Mouse (Mus musculus) lung, postnatal 0 days (tissue): ENCODE measurements around the gene Ccdc148. TPM values are rescaled to one million over a fixed set of nuclear protein-coding genes. Genes with fewer than 3 reads are reported as not detected.
A peak's percentile ranks its signal among the peaks of the same experiment; 100 is the strongest.

Experiments
- ATAC-seq: fragments of 200-750 bp; cut with Nextera tagmentation; 2 replicates; pipeline ENCODE4 v1.8.0; 2017; ENCODE audit warnings: moderate library complexity
- DNase-seq: peaks from one replicate; pipeline ENCODE4 v3.0.0-alpha.2; 2016; ENCODE audit warnings: low spot score
- H3K27ac ChIP-seq: fragments of 300-500 bp; sonication (generic); 2 replicates; pipeline ENCODE4 v1.5.1; 2014; ENCODE audit warnings: antibody characterized with exemption, mild to moderate bottlenecking, low read length, mixed read lengths
- H3K27me3 ChIP-seq: fragments of 300-500 bp; sonication (generic); replicated peaks from 2 replicates; pipeline ENCODE4 v1.6.1; 2014; ENCODE audit warnings: low read length, mixed read lengths; ENCODE audit not compliant: insufficient read depth
- H3K36me3 ChIP-seq: fragments of 300-500 bp; sonication (generic); 2 replicates; pipeline ENCODE4 v1.6.1; 2014; ENCODE audit warnings: low read length, mixed read lengths; ENCODE audit not compliant: insufficient read depth
- H3K4me1 ChIP-seq: fragments of 300-500 bp; sonication (generic); 2 replicates; pipeline ENCODE4 v1.6.1; 2014; ENCODE audit warnings: antibody characterized with exemption, low read depth, low read length, mixed read lengths; ENCODE audit not compliant: insufficient read depth
- H3K4me2 ChIP-seq: fragments of 300-500 bp; sonication (generic); replicated peaks from 2 replicates; pipeline ENCODE4 v1.6.1; 2014; ENCODE audit warnings: low read depth, mild to moderate bottlenecking, low read length, moderate library complexity, mixed read lengths
- H3K4me3 ChIP-seq: fragments of 300-500 bp; sonication (generic); 2 replicates; pipeline ENCODE4 v1.5.1; 2014; ENCODE audit warnings: low read depth, low read length
- H3K9ac ChIP-seq: fragments of 300-500 bp; sonication (generic); replicated peaks from 2 replicates; pipeline ENCODE4 v1.6.1; 2014; ENCODE audit warnings: low read depth, mild to moderate bottlenecking
- H3K9me3 ChIP-seq: fragments of 300-500 bp; sonication (generic); 2 replicates; pipeline ENCODE4 v1.6.1; 2016; ENCODE audit warnings: low read length, mixed read lengths
- CTCF ChIP-seq: IDR thresholded peaks from 2 replicates; pipeline ENCODE4 v1.5.1; 2016; ENCODE audit warnings: antibody characterized with exemption, mild to moderate bottlenecking
- EP300 ChIP-seq: IDR thresholded peaks from 2 replicates; pipeline ENCODE4 v1.6.1; 2016; ENCODE audit warnings: antibody characterized with exemption, mild to moderate bottlenecking, control low read depth
- WGBS: fragments of 180-500 bp; shearing (Covaris S2); extraction: QIAGEN DNeasy Blood & Tissue Kit; methylation state at CpG from one replicate; pipeline ENCODE4 v1.1.7; 2014; 5-methylcytosine and 5-hydroxymethylcytosine counted together
- polyA plus RNA-seq: library from polyadenylated mRNA; unstranded; fragments of >200 nt; fragmentation: Nextera tagmentation; extraction: Ambion mirVana; gene quantifications from 2 replicates; pipeline ENCODE4 v1.2.1, GENCODE M21; 2015

Ccdc148 gene
- polyA plus RNA-seq, 1 experiment from 2014 or later, result 0.68 TPM

DNA sequence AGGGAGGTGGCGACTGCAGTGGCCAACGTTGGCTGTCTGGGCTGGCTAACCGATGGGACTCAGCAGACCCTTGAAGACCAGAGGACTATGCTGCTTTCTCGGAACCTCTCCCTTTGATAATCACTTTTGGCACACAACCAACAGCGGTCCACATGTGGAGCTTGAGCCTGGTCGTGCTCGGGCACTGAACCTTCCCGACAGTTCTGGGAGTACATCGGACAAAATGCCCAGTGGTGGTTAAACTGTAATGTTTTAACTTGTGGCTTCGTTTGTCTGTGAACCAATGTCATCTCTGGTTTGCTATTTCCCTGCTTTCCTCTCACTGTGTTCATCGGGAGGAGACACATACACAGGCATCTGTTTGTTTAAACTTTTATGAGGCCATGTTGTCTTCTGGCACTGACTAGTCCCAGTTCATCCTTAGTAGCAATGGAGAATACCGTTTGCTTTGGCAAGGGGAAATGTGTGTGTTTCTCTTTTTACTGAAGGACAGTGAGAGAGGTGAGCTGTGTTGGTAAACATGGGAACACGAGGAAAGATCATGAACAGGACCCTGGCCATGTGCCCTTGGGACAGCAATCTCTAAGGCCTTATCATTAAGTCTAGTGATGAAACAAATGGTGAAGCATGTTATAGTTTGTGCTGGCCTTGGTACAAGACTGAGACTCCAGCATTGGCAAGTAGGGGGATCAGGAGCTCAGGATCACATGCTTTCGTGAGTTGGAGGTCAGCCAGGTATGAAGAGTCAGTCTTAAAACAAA is 167.9 kb downstream of the Ccdc148 start:
- no peak overlapping the region for H3K9ac ChIP-seq
- no peak overlapping the region for H3K4me2 ChIP-seq
- no peak overlapping the region for H3K27ac ChIP-seq
- H3K4me1 ChIP-seq, result no peaks in the 10 kb centered on the region
- 46% methylated on average over 14 of the region's 14 CpGs for WGBS
- no peaks in the 10 kb centered on the region for H3K27me3 ChIP-seq
- no peak overlapping the region for H3K4me3 ChIP-seq
- DNase-seq (peak; percentile 12), ATAC-seq (no peak)
- no peaks in the 10 kb centered on the region for H3K9me3 ChIP-seq
- H3K36me3 ChIP-seq, result no peaks in the 10 kb centered on the region
- TF ChIP-seq CTCF (no peak), EP300 (no peak)

GRCm38 (mm10) chr2:58978095-58978494 is 182.4 kb downstream of the Ccdc148 start:
- Histone ChIP-seq H3K27me3 (no peaks in the 10 kb centered on the region), H3K27ac (no peak overlapping the region), H3K9me3 (no peaks in the 10 kb centered on the region), H3K36me3 (no peaks in the 10 kb centered on the region), H3K4me1 (no peaks in the 10 kb centered on the region), H3K9ac (no peak overlapping the region), H3K4me3 (no peak overlapping the region), H3K4me2 (no peak overlapping the region)
- TF ChIP-seq CTCF (no peak), EP300 (no peak)
- WGBS, result 78% methylated on average over 7 of the region's 7 CpGs
- DNase-seq, result no peak
- ATAC-seq, result no peak

DNA sequence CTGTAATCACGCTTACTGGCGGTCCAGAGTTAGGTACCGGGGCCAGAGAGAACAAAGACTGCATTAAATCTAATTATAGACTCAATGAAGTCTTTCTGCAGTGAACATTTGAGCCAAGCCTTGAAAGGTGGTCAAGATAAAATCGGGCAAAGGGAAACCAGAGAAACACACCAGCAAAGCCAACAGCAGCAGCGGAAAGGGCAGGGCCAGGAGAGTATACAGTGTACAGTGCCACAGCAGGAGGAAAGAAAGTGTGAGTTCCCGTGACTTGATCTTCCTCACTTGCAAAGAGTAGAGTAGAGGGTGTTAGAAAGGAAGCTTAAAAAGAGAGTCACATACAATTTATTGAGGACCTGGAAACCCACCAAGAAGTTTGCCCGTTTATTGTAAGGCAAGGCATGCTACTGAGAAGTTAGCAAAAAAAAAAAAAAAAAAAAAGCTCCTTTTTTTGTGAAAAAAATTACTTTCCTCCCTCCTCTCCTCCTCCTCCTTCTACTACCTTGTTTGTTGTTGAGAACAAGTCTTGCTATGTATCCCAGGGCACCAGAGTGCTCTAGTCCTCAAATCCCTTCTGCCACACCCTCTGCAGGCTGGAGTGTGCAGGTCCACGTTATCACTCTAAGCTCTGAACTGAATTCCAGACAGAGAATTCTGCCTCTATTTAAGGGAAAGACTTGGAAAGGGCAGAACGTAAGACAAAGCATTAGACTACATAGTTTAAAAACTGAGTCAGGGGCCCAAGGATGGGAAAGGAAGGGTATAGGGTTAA is 188.8 kb downstream of the Ccdc148 start:
- no peak overlapping the region for H3K27ac ChIP-seq
- H3K27me3 ChIP-seq, result no peaks in the 10 kb centered on the region
- TF ChIP-seq EP300 (no peak), CTCF (peak; percentile 31)
- WGBS, result 41% methylated on average over 9 of the region's 9 CpGs
- H3K9ac ChIP-seq, result no peak overlapping the region
- no peaks in the 10 kb centered on the region for H3K9me3 ChIP-seq
- H3K4me2 ChIP-seq, result peak overlapping the region; percentile 20
- no peaks in the 10 kb centered on the region for H3K4me1 ChIP-seq
- ATAC-seq (peak; percentile 65), DNase-seq (peak; percentile 9)
- H3K4me3 ChIP-seq, result no peak overlapping the region
- no peaks in the 10 kb centered on the region for H3K36me3 ChIP-seq

DNA sequence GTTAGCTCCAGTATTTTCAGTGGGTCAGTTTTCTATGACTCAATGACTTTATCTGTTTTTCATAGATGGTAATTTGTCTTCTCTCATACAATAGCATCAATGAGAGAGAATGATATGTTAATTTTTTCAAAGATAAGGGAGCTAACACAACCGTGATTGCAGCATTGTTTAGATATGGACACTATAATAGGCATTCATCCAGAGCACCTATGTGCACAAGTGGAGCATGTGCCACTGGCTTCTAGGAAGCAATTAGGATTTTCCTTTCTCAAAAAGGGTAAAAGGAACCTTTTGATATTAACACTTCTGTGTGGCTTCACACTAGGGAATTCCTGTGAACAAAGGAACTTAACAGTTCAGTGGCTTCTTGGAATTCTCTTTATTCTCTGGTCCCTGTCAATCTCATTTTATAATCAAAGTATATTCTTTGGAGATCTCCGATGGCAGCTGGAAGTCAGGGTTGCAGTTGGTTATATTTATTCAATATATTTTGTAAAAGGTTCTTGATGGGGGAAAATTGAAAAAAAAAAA is 203.6 kb downstream of the Ccdc148 start:
- no peak for DNase-seq
- TF ChIP-seq EP300 (no peak), CTCF (no peak)
- Histone ChIP-seq H3K9ac (no peak overlapping the region), H3K27me3 (no peaks in the 10 kb centered on the region), H3K4me3 (no peak overlapping the region), H3K4me1 (no peaks in the 10 kb centered on the region), H3K9me3 (no peaks in the 10 kb centered on the region), H3K4me2 (no peak overlapping the region), H3K36me3 (no peaks in the 10 kb centered on the region), H3K27ac (no peak overlapping the region)
- WGBS, result 64% methylated on average over 2 of the region's 2 CpGs
- ATAC-seq, result no peak

DNA sequence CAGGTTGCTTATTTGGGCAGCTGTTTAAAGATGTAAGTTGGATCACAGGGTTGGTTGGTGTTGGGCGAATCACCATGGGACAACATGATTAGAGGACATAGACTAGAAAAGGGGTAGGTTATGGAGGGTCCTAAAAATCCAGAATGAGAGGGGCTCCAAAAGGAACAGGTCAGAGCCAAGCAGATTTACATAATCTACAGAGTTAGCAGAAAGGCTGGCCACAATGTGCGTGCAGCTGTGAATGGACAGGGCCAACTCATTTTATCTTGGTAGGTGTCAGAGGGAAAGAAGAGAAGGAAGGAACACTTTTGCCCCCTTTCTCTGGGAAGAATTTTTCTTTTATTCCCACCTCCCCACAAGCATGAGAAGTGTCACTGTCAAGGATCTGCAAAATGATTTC is 204.1 kb downstream of the Ccdc148 start:
- Histone ChIP-seq H3K4me2 (no peak overlapping the region), H3K4me1 (no peaks in the 10 kb centered on the region), H3K9ac (no peak overlapping the region), H3K9me3 (no peaks in the 10 kb centered on the region), H3K27me3 (no peaks in the 10 kb centered on the region), H3K4me3 (no peak overlapping the region), H3K27ac (no peak overlapping the region), H3K36me3 (no peaks in the 10 kb centered on the region)
- no peak for TF ChIP-seq CTCF
- TF ChIP-seq EP300, result no peak
- DNase-seq (no peak), ATAC-seq (no peak)
- WGBS, result 89% methylated on average over 2 of the region's 2 CpGs

DNA sequence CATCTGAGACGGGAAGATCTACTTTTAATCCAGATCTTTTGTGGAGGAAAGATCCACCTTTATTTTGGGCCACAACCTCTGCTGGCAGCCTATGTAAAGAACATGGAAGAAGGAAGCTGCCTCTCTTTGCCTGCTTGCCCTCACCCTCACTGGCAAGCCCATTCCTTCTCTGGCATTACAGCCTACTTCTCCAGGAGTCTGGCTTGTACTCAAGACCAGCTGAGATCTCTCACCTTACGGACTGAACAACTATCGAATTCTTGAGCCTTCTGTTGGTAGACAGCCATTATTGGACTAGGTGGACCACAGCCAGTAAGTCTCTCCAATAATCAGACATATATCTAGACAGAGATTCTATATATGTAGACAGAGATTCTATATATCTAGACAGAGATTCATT is 208.4 kb downstream of the Ccdc148 start:
- Histone ChIP-seq H3K9me3 (no peaks in the 10 kb centered on the region), H3K27me3 (no peaks in the 10 kb centered on the region), H3K4me2 (no peak overlapping the region), H3K27ac (no peak overlapping the region), H3K4me3 (no peak overlapping the region), H3K9ac (no peak overlapping the region), H3K4me1 (no peaks in the 10 kb centered on the region), H3K36me3 (no peaks in the 10 kb centered on the region)
- TF ChIP-seq EP300 (no peak), CTCF (no peak)
- no peak for DNase-seq
- ATAC-seq, result no peak
- WGBS, result 85% methylated on average over 3 of the region's 3 CpGs
